Comparison of ENCODE assay signal across 16 mouse cellular contexts in the genomic region with DNA sequence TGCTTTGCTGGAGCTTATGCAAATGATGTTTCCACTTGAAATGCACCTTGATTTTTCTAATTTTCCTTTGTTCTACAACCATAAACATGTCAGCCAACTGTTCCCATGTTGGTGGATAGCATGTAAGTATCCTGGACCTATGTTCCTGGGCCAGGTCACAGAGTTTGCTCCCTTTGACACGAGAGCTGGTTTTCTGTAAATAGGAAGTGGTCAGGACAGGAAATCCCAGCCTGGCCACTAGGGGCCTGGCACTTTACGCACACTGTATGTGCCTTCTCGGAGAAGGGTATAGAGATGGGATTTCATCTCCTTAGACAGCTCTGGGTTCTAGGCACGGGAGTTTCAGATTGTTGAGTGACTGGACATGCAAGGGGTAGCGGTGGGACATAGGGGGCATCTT.
A peak's percentile ranks its signal among the peaks of the same experiment; 100 is the strongest.
DNase-seq lines count a peak whose midpoint lies in the region; ATAC-seq and TF ChIP-seq lines count a peak whose summit lies in the region.
"Had no signal": no experiment of that assay in that cellular context is flagged by ENCODE, and none has a peak within 500 bp of the region (broad histone marks: within the 10 kb centered on the region; RNA-seq: fewer than 3 reads in every experiment).

No protein-coding gene starts in this region.

- no peaks in the 10 kb centered on the region for H3K36me3 ChIP-seq in liver, postnatal 0 days (replicated peaks; ENCODE audit: insufficient read depth, low read length)
- no peaks in the 10 kb centered on the region for H3K36me3 ChIP-seq in small intestine, adult 2 months (ENCODE audit: control insufficient read depth, insufficient read depth, low read length)
- H3K36me3 ChIP-seq: heart, embryonic 12.5 days; neural tube, embryonic 15.5 days had no signal

- H3K27ac ChIP-seq in liver, postnatal 0 days (ENCODE audit: low read depth), result peak overlapping the region; percentile 29; the same call in 1 of the 2 replicates
- H3K27ac ChIP-seq in bone marrow, adult 2 months (ENCODE audit: control insufficient read depth, insufficient read depth, low read depth, low read length, poor library complexity), result peak overlapping the region; percentile 57; the same call in 1 of the 2 replicates
- H3K27ac ChIP-seq in small intestine, adult 2 months (ENCODE audit: insufficient read depth, low read depth, low read length), result no peak overlapping the region
- H3K27ac ChIP-seq: neural tube, embryonic 15.5 days had no signal

- H3K27me3 ChIP-seq in liver, postnatal 0 days (ENCODE audit: insufficient read depth, low read length), result no peaks in the 10 kb centered on the region
- H3K27me3 ChIP-seq in small intestine, adult 2 months (ENCODE audit: control insufficient read depth, insufficient read depth, low read length), result no peaks in the 10 kb centered on the region
- H3K27me3 ChIP-seq: heart, embryonic 12.5 days; neural tube, embryonic 15.5 days had no signal

- H3K4me3 ChIP-seq in liver, postnatal 0 days (ENCODE audit: low read depth, low read length), result no peak overlapping the region
- no peak overlapping the region for H3K4me3 ChIP-seq in bone marrow, adult 2 months (replicated peaks; ENCODE audit: control insufficient read depth, low read depth, low read length)
- no peak overlapping the region for H3K4me3 ChIP-seq in small intestine, adult 2 months (ENCODE audit: low read depth, low read length)
- H3K4me3 ChIP-seq: heart, embryonic 12.5 days; neural tube, embryonic 15.5 days had no signal

- no peak overlapping the region for H3K9ac ChIP-seq in liver, postnatal 0 days (replicated peaks)
- H3K9ac ChIP-seq: heart, embryonic 12.5 days; neural tube, embryonic 15.5 days had no signal

- no peak for TF ChIP-seq POLR2A in bone marrow, adult 2 months (IDR thresholded peaks at IDR 0.05; ENCODE audit: borderline replicate concordance, control insufficient read depth, low read depth, low read length)
- TF ChIP-seq POLR2A in small intestine, adult 2 months (IDR thresholded peaks at IDR 0.05; ENCODE audit: low read depth, low read length), result no peak

- no peak for TF ChIP-seq EP300 in liver, postnatal 0 days (IDR thresholded peaks at IDR 0.05; ENCODE audit: low read depth)

- intact Hi-C loops in heart, postnatal 36 days (cut with DNase I), result no loop called here

- 34% methylated on average over 5 of the region's 5 CpGs for WGBS in liver, postnatal 0 days (ENCODE audit: insufficient replicate concordance)
- WGBS in bone marrow, adult 2 months, result 17% methylated on average over 5 of the region's 5 CpGs
- WGBS in small intestine, adult 2 months, result 70% methylated on average over 5 of the region's 5 CpGs

- TF ChIP-seq CTCF in liver, postnatal 0 days (IDR thresholded peaks at IDR 0.05; ENCODE audit: low read depth), result peak; percentile 58
- TF ChIP-seq CTCF in bone marrow, adult 2 months (IDR thresholded peaks at IDR 0.05; ENCODE audit: control insufficient read depth, insufficient read depth, low read length), result peak; percentile 68
- peak; percentile 15; the same call in 1 of the 2 replicates for TF ChIP-seq CTCF in small intestine, adult 2 months (IDR thresholded peaks at IDR 0.05; ENCODE audit: extremely low read depth, insufficient read length, insufficient replicate concordance, low read depth, low read length)

- ATAC-seq in liver, postnatal 0 days, result peak; percentile 63
- peak; percentile 59 to 65 for ATAC-seq in hematopoietic stem cell, adult 5-6 weeks (replicated peaks in 1 of 2; ENCODE audit: insufficient read depth in 1 of 2, low FRiP score in 2 of 2, low TSS enrichment in 1 of 2, low read depth in 1 of 2, poor library complexity in 2 of 2, severe bottlenecking in 2 of 2)
- ATAC-seq: activated CD4-positive, CD25-positive, alpha-beta regulatory T cell, adult 4 months had no signal

- H3K9me3 ChIP-seq in liver, postnatal 0 days (ENCODE audit: low read length), result no peaks in the 10 kb centered on the region
- H3K9me3 ChIP-seq: heart, embryonic 12.5 days; neural tube, embryonic 15.5 days had no signal

- peak; percentile 31 for DNase-seq in liver, postnatal 0 days
- DNase-seq in liver, result no peak
- DNase-seq in heart, postnatal 36 days, result no peak
- DNase-seq in kidney, adult 9 months, result no peak
- DNase-seq: adrenal gland, postnatal 36 days; cerebellum, postnatal 25 days; gastrocnemius, postnatal 14 days; kidney, adult 18-20 months; kidney, postnatal 4 days; layer of hippocampus, postnatal 36 days had no signal

- H3K4me1 ChIP-seq in liver, postnatal 0 days (ENCODE audit: insufficient read depth), result peaks cover 3% of the 10 kb centered on the region; the same call in 1 of the 2 replicates
- peaks cover 7% of the 10 kb centered on the region for H3K4me1 ChIP-seq in bone marrow, adult 2 months (ENCODE audit: control insufficient read depth, insufficient read depth, low read length)
- peaks cover 5% of the 10 kb centered on the region; the same call in 1 of the 2 replicates for H3K4me1 ChIP-seq in small intestine, adult 2 months (ENCODE audit: control insufficient read depth, insufficient read depth, insufficient read length, low read length)

- H3K4me2 ChIP-seq in liver, postnatal 0 days (ENCODE audit: low read depth, low read length), result no peak overlapping the region; the same call in 1 of the 2 replicates
- H3K4me2 ChIP-seq: heart, embryonic 12.5 days; neural tube, embryonic 15.5 days had no signal

Comparison
In these comparisons a context has a peak if more than half of its experiments do, and no peak if none do; other contexts are left out.
1. CTCF ChIP-seq: peak in every context shown above with its lines; median percentile 68 in bone marrow, adult 2 months; 58 in liver, postnatal 0 days; 15 in small intestine, adult 2 months.